Mouse (Mus musculus): ENCODE data around the gene Napepld. TPM values are rescaled to one million over a fixed set of nuclear protein-coding genes. Genes with fewer than 3 reads are reported as not detected.
"Not testable (repeated sequence)": the region's sequence is repeated elsewhere in the genome, so short reads cannot be mapped to it uniquely, and the experiment has no call there.

Gene Napepld
- polyA plus RNA-seq, 1 experiment: 9.5 TPM

DNA sequence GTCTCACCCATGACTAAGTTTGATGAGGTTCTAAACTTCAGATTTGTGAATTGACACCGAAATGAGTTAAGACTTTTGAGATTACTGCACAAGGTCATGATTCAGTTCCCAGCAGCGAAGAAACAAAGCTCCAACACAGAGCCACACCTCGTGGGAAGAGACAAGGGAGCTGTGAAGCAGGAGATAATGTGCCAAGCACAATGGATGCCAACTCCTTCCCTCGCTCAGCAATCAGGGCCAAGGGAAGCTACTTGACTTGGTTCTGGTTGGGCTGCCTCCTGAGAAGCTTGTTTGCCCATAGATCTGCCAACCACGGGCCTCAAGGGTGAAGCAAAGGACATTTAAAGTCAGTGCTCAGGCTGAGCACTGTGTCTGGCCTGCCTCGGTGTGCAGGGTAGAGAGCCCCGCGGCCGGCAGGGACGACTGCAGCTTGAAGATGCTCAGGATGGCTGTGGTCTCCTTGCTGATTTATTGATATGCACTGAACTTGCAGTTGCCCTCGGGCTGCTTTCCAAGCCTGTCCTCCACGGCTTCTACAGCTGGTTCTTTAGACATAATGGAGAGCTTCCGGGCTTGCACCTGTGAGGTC is 11.0 kb upstream of the Napepld start:
- no peaks in the 10 kb centered on the region for H3K4me1 ChIP-seq (ENCODE audit: control insufficient read depth, insufficient read depth, low read length)
- H3K4me3 ChIP-seq (ENCODE audit: insufficient read depth, low read length): no peak overlapping the region
- H3K27ac ChIP-seq (ENCODE audit: insufficient read depth, low read length): no peak overlapping the region
- TF ChIP-seq POLR2A (IDR thresholded peaks at IDR 0.05; ENCODE audit: extremely low read depth, insufficient read depth, low read length): no peak

DNA sequence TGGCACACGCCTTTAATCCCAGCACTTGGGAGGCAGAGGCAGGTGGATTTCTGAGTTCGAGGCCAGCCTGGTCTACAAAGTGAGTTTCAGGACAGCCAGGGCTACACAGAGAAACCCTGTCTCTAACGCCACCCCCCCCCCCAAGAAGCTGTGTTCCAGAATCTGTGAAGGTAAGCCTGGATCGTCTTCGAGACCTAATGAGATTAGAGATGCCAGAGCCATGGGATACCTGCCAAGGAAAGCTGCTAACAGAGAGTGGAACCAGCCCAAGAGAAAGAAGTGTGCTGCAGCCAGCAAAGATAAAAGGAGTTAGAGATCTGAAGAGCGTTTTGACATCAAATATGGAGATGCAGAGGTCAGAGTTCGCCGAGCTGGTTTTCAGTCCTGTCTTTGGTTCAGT is 6.8 kb upstream of the Napepld start:
- not testable (repeated sequence) for H3K4me3 ChIP-seq (ENCODE audit: insufficient read depth, low read length); H3K4me1 ChIP-seq (ENCODE audit: control insufficient read depth, insufficient read depth, low read length); H3K27ac ChIP-seq (ENCODE audit: insufficient read depth, low read length)

DNA sequence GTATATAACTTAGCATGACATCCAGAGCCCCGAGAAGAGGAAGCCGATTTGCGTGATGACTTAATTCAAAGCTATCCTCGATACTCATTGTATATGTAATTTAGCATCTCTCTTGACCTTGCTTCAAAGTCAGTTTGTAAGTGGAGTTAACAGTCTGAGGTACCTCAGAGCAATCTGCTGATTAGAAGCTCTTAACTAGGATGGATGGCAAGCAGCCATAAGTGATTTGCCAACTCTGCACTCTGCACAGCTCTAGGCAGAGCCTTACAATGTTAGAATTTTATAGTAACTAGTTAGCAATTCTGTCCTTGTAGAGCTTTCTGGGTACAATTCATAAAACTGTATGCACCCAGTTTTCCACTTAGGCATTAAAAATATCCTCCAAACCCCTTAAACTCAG is 5.3 kb upstream of the Napepld start:
- TF ChIP-seq POLR2A (IDR thresholded peaks at IDR 0.05; ENCODE audit: extremely low read depth, insufficient read depth, low read length) (no peak), CTCF (IDR thresholded peaks at IDR 0.05; ENCODE audit: extremely low read depth, insufficient read depth, low read length) (no peak)
- H3K27ac ChIP-seq (ENCODE audit: insufficient read depth, low read length): no peak overlapping the region
- no peak overlapping the region for H3K4me3 ChIP-seq (ENCODE audit: insufficient read depth, low read length)
- H3K4me1 ChIP-seq (ENCODE audit: control insufficient read depth, insufficient read depth, low read length): no peaks in the 10 kb centered on the region

DNA sequence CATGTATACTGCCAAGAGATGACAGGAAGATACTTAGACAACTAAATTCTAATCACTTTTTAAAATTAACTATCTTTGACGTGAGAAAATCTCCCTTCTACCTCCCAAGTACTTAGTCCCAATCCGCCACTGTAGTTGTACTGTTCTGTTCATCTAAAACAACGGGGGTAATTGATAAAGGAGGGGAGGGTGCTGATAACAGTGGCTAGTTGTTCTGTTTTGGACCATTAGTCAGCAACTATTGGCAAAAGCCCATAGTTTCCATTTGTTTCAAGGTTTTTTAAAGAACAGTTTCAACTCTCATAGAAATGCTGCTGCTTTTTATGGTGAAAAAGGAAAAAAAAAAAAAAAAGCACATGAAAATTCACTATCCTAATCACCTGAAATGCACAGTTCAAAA is 2.5 kb upstream of the Napepld start:
- Histone ChIP-seq H3K4me3 (ENCODE audit: insufficient read depth, low read length) (no peak overlapping the region), H3K27ac (ENCODE audit: insufficient read depth, low read length) (no peak overlapping the region), H3K4me1 (ENCODE audit: control insufficient read depth, insufficient read depth, low read length) (no peaks in the 10 kb centered on the region)
- TF ChIP-seq POLR2A (IDR thresholded peaks at IDR 0.05; ENCODE audit: extremely low read depth, insufficient read depth, low read length) (no peak), CTCF (IDR thresholded peaks at IDR 0.05; ENCODE audit: extremely low read depth, insufficient read depth, low read length) (no peak)

DNA sequence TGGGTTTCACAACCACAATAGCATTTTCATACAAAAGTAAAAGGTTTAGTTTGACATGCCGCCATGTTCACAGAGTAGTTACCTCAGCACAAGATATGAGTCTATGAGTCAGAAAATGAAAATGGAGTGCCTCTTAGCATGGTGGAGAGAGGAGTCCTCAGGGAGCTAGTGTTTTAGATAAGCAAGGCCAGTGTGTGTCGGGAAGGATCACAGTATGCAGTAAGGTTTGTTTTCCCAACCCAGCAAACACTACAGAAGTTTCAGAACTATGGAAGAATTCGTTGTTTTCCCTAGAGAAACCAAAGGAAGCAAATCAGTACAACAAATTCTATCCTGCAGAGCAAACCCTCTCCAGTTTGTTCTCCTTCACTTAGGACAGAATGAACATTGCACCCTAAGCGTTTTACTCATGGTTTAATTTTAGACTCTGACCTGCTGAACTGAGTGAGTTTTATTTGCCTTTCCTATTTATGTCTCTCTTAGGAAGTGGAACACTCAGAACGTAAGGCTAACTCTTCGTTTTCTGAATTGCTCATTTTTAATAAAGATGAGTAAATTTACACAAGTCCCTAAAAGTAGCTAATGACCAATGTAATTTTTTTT is 1.8 kb upstream of the Napepld start:
- no peak for TF ChIP-seq POLR2A (IDR thresholded peaks at IDR 0.05; ENCODE audit: extremely low read depth, insufficient read depth, low read length)
- no peak for TF ChIP-seq CTCF (IDR thresholded peaks at IDR 0.05; ENCODE audit: extremely low read depth, insufficient read depth, low read length)
- Histone ChIP-seq H3K4me3 (ENCODE audit: insufficient read depth, low read length) (no peak overlapping the region), H3K4me1 (ENCODE audit: control insufficient read depth, insufficient read depth, low read length) (no peaks in the 10 kb centered on the region), H3K27ac (ENCODE audit: insufficient read depth, low read length) (no peak overlapping the region)

DNA sequence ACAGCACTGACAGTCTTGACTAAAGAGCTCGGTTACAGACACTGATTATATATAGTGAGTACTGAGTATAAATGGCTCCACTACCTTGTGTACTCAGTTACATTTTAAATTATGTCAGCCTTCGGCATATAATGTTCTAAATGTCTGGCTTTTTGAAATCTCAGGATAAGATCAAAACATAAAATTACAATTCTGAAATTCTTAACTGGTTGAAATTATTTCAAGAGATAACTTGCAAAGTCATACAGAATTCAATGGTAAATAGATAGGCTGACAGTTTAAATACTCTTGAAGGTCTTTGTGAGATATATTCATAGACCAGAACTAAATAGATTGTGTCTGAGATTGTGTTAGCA is 791 bp upstream of the Napepld start:
- no peak for TF ChIP-seq CTCF (IDR thresholded peaks at IDR 0.05; ENCODE audit: extremely low read depth, insufficient read depth, low read length)
- TF ChIP-seq POLR2A (IDR thresholded peaks at IDR 0.05; ENCODE audit: extremely low read depth, insufficient read depth, low read length): no peak
- Histone ChIP-seq H3K4me1 (ENCODE audit: control insufficient read depth, insufficient read depth, low read length) (no peaks in the 10 kb centered on the region), H3K4me3 (ENCODE audit: insufficient read depth, low read length) (peak overlapping the region; percentile 57), H3K27ac (ENCODE audit: insufficient read depth, low read length) (peak overlapping the region; percentile 98)

DNA sequence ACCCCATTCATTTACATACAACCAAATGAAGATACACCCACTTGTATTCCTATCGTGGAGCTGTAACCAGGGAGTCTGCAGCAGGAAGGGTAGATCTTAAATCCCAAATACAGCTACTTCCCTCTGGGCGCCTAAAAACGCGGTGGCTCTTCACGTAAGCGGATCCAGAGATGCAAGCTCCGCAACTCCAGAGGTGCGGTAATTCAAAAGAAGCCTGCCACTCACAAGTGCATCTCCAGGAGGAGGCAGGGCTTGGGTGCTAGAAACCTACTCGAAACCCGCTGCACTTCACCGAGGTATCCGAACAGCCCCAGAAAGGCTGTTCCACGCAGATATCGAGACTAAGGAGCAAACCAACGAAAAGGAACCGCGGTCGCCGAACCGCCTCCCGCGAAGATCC is 262 bp downstream of the Napepld start:
- H3K4me3 ChIP-seq (ENCODE audit: insufficient read depth, low read length): peak overlapping the region; percentile 57
- no peaks in the 10 kb centered on the region for H3K4me1 ChIP-seq (ENCODE audit: control insufficient read depth, insufficient read depth, low read length)
- TF ChIP-seq CTCF (IDR thresholded peaks at IDR 0.05; ENCODE audit: extremely low read depth, insufficient read depth, low read length) (no peak), POLR2A (IDR thresholded peaks at IDR 0.05; ENCODE audit: extremely low read depth, insufficient read depth, low read length) (no peak)
- peak overlapping the region; percentile 5; the same call in 1 of the 2 replicates for H3K27ac ChIP-seq (ENCODE audit: insufficient read depth, low read length)

DNA sequence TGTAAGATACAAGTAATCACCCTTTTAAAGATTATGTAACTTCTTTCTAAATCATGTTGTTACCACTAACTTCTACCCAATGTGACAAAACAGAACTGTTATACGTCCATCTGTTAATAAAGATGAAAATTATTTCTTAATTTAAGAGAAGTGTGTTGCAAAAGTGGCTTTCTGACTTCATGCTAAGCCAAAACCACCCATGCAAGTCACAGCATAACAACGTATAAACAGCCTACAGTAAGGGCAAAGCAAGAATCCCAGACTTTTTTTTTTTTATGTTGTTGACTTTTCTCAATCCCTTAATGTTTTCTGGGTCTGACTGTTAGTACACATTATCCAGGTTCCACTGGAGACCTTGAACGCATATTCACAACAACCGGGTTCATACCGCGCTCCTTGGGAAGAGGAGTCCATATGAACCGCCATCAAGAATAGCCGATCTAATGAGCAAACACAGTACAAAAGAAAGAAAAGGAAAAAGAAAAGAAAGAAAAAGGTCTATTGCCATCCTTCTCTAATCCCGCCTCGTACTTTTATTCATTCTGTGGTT is 849 bp downstream of the Napepld start:
- peak overlapping the region; percentile 57 for H3K4me3 ChIP-seq (ENCODE audit: insufficient read depth, low read length)
- TF ChIP-seq CTCF (IDR thresholded peaks at IDR 0.05; ENCODE audit: extremely low read depth, insufficient read depth, low read length) (no peak), POLR2A (IDR thresholded peaks at IDR 0.05; ENCODE audit: extremely low read depth, insufficient read depth, low read length) (no peak)
- no peaks in the 10 kb centered on the region for H3K4me1 ChIP-seq (ENCODE audit: control insufficient read depth, insufficient read depth, low read length)
- no peak overlapping the region for H3K27ac ChIP-seq (ENCODE audit: insufficient read depth, low read length)

DNA sequence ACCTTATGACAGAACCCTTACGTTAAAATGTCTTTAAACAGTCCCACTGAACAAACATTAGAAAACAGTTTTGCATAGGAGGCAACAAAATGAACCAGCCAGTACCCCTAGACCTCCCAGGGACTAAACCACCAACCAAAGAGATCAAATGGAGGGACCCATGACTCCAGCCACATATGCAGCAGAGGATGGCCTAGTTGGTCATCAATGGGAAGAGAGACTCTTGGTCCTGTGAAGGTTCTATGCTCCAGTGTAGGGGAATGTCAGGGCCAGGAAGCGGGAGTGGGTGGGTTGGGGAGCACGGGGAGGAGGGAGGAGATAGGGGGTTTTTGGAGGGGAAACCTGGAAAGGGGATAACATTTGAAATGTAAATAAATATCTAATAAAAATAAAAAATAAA is 1.6 kb downstream of the Napepld start:
- H3K27ac ChIP-seq (ENCODE audit: insufficient read depth, low read length); H3K4me3 ChIP-seq (ENCODE audit: insufficient read depth, low read length); H3K4me1 ChIP-seq (ENCODE audit: control insufficient read depth, insufficient read depth, low read length): not testable (repeated sequence)

DNA sequence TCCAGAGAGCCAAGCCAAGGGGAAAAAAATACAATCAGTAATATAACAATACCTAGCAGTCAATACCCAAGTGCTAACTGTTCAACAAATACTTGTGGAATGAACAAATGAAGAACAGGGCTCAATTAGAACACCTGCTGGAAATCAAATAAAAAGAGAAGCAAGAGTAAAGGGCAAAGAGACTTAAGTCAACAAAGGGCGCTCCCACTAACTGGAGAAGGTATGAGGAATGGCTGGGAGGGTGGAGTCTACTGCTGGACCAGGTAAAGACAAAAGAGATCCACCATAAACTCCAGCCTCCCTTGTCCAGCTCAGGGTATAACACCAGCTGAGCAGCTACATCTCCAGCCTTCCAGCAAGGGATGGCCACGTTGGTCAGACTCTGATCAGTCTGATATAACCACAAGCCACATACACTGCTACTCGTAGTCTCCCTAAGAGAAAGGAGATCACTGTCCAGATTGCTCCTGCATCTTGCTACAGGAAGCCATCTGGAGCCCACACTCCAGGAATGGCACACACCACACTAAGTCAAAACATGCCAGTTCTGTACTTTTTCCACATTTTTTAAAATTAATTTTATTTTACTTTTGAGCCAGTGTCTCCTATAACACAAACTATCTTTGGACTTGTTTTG is 6.2 kb downstream of the Napepld start:
- Histone ChIP-seq H3K4me1 (ENCODE audit: control insufficient read depth, insufficient read depth, low read length) (no peaks in the 10 kb centered on the region), H3K4me3 (ENCODE audit: insufficient read depth, low read length) (no peak overlapping the region), H3K27ac (ENCODE audit: insufficient read depth, low read length) (no peak overlapping the region)
- TF ChIP-seq POLR2A (IDR thresholded peaks at IDR 0.05; ENCODE audit: extremely low read depth, insufficient read depth, low read length) (no peak), CTCF (IDR thresholded peaks at IDR 0.05; ENCODE audit: extremely low read depth, insufficient read depth, low read length) (no peak)
